Mouse (Mus musculus): ENCODE measurements at regions not wholly inside any gene's neighbourhood (a gene's known extent, or its start where the extent isn't known, plus 50 kb on each side); places are given as distances from the start of the nearest gene placed in this dataset.

DNA sequence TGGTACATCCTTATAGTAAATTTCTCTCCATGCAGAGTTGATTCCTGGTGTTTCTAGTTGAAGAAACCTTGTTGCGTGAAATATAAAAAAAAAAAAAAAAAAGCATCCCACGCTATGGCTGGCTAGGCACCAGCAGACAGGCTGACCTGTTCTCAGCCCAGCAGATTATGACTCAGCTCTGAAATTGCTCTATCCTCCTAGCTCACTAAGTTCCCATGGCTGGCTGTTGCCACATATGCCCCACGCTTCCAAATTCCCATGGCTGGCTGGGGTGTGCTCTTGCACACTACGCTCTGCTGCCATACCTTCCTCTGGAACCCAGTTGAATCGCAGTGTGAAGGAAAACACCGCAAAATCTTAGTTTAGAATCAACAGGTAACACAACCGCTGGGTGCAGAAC lies 270.1 kb downstream of the Mid1ip1 start:
- DNase-seq, result no peak

GRCm38 (mm10) chrX:10991871-10992210 lies 277.0 kb downstream of the Mid1ip1 start:
- no peak for DNase-seq

GRCm38 (mm10) chrX:10992211-10993004 lies 277.6 kb downstream of the Mid1ip1 start:
- DNase-seq, result peak; percentile 13

GRCm38 (mm10) chrX:10993005-10993377 lies 278.2 kb downstream of the Mid1ip1 start:
- peak; percentile 1 for DNase-seq

GRCm38 (mm10) chrX:10994910-10995309 lies 280.1 kb downstream of the Mid1ip1 start:
- DNase-seq, result no peak

GRCm38 (mm10) chrX:11001180-11001579 lies 286.4 kb downstream of the Mid1ip1 start:
- no peak for DNase-seq

DNA sequence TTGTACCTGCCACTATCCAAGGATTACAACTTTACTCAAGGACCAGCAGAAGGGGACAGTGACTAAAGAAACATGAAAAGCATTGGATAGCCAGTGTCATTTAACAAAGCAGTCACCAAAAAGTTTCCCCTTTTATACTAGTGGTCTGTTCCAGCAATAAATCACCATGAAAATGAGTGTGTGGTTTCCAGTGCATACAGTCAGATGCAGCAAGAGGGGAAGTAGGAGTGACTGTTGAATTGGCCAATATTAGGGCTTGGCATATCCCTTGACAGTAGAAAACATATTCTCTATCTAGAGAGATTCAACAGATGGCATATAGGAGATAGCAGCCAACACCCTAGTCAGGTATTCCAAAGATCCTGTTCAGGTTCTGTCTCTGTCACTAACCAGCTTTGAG lies 259.8 kb upstream of the H2al1a start:
- DNase-seq, result no peak

DNA sequence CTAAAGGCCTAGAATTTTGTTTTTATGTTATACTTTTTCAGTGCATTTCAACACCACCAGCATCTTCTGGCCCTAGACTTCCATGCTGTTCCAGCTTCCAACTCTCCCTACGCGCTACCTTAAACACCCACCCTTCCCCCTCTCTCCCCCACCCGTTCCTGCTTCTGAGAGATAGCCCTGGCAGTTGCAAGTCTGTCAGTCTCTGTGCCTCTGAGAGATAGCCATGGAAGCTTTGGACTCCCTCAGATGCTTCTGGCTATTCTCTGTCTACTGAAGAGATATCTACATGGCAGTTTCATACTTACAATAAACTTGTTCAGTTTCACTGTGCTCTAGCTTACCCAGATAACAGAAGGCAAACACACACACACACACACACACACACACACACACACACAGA lies 252.3 kb upstream of the H2al1a start:
- no peak for DNase-seq

DNA sequence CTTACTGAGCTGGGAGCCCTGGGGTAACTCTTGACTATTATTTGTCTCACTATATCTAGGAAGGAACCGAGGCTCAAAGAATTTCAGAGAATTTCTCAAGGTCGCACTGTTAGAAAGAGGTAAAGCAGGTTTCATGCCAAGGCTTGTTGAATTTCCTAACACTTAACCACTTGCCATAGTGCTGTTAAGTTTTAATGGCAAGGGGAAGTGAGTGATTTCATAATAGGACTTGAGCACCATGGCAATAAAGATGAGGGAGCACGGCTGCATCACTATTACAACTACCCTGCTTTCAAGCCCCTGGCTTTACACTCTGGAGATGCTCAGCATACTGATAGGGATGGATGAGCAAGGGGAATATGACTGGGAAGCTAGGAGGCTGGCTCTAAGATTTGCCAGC lies 216.9 kb upstream of the H2al1a start:
- DNase-seq, result no peak

DNA sequence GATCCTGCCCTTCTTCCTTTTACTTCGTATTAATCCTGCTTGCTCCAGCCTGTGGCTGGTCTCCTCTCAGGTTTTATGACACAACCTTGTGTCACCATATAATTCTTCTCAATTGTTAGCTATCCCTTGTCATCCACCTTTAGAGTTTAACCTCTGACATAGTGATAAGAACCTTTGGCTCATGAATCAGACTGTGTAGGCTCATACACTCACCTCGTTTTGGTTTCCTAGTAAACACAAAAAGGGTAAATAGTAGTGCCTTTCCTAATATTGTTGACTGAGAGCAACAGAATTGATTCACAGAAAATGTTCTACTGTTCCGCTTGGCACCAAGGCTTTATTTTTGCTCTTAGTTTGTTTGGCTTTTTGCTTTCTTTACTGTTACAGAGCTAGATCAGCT lies 216.2 kb upstream of the H2al1a start:
- DNase-seq, result no peak

- no peak for DNase-seq
Measured at GRCm38 (mm10) chrX:11086257-11087072, 212.6 kb upstream of the H2al1a start.

GRCm38 (mm10) chrX:11087913-11088312 lies 211.1 kb upstream of the H2al1a start:
- peak; percentile 49 for DNase-seq

DNA sequence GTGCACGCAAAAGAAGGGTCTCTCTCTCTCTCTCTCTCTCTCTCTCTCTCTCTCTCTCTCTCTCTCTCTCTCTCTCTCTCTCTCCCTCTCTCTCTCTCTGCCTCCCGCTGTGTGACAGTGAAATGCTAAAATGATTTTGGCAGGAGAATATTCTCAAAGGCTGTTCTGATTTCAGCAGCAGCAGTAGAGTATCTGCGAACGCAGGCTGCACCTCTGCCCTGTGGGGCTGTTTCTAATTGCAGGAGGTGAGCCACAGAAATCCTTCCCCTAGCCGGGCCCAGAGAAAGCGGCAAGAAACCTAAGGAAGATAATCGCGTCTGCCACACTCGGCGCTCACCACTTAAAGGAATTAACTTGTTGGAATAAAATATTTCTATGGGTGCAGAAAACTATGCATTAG lies 210.6 kb upstream of the H2al1a start:
- no peak for DNase-seq

- DNase-seq, result peak; percentile 35
Measured at GRCm38 (mm10) chrX:11090432-11090831, 208.6 kb upstream of the H2al1a start.

DNA sequence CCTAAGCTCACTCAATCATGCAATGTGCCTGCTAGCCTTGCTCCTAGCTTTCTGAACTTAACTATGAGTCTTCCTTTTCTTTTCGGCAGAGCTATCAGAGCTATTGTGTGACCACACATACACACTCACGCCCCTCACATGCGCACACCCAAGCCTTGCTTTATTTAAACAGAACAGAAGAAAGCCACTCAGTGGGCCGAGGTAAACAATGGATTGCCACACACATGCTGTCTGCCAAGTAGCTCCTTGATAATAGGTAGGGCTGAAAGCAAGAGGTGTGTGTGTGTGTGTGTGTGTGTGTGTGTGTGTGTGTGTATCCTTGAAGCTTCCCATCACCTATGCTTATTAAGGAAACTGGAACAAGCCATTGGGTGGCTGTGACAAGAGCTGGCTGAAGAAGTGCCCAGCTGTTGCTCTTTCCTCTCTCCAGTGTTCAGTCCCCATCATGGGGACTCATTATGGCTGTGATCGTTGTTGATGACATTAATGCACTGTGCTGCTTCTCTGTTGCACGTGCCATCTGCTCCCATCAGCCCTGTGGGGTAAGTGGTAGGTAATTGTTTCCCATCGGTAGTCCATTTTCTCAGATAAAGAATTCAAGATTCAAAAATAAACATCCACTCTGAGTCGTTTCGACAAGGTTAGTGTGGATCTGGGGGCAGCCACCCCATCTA lies 201.3 kb upstream of the H2al1a start:
- no peak for DNase-seq

DNA sequence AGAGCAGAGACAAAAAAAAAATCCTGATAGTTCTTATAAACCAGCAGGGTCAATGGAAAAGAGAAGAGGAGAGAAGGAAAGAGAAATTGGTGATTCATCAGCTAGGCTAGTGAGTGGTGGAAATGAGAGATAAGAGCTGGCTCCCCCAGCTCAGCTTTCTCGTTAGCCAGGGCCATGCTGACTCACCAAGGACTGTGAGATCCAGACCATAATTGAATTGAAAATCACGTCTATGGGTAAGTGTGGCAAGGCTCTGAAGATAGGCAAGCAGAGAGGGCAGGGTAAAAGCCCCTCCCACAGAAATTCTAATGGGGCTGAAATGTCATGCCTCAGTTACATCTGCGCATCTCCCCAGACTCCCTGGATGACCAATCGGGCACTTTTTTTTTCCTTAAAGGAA lies 200.7 kb upstream of the H2al1a start:
- DNase-seq, result peak; percentile 5

- no peak for DNase-seq
Measured at GRCm38 (mm10) chrX:11099146-11100087, 199.6 kb upstream of the H2al1a start.

GRCm38 (mm10) chrX:11100935-11101334 lies 198.1 kb upstream of the H2al1a start:
- DNase-seq, result peak; percentile 7

- no peak for DNase-seq
Measured at GRCm38 (mm10) chrX:11131253-11131652, 167.8 kb upstream of the H2al1a start.

DNA sequence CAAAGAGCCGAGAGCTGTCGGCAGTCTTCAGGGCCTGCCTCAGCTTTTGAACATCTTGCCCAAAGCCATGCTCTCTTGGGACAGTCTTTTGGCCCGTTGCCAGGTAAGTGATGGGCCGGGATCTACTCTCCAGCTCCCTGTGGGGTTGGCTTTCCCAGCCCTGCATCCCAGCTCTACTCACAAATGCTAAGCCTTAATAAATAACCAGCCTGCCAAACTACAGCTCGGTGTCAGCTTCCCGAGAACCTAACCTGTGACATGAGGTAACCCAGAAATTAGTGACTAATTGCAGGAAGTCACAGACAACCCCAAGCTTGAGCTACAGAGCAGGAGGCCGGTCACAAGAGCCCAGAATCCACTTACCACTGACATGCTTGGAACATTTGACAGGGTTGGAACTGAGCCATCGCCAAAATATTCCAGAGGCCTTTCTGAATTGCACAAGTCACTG lies 159.1 kb upstream of the H2al1a start:
- peak; percentile 33 for DNase-seq

DNA sequence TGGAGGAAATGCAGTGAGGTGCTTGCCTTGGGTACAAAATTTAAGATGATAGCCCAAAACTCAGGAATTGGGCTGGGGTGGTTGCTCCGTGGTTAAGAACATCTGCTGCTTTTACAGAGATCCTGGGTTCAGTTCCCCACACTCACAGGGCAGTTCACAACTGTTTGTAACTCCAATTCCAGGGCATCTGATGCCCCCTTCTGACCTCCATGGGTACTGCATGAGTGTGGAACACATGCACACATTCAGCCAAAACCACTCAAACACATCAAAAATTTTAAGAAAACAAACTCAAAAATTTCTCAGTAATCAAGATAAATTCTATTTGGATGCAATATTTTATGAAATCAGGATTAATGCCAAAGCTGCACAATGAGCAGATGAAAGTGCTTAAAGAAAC lies 157.8 kb upstream of the H2al1a start:
- no peak for DNase-seq

DNA sequence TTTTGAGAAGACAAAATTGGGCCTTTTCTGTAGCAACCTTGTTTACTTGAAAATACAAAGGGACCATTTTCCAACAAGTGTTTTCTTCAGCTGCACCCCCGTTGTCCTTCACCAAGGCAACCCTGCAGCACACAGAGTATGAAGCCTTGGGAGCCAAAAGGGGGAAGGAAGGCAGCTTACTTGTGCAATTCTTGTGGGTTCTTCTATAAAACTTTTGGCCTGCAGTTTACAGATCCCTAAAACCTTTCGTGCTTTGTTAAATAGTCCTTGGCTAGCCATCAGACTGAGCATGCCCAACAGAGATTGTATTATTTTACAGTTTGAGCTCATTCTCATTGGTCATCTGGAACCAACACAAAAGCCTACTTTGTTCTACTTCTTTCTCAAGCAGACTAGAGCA lies 140.6 kb upstream of the H2al1a start:
- DNase-seq, result no peak
